Mouse (Mus musculus) ES-E14 (cell line): Measurements from ENCODE around the gene Sdhb.

Source experiments
- CHD2 ChIP-seq: IDR thresholded peaks from 2 replicates; pipeline ENCODE4 v1.6.1; 2014; ENCODE audit warnings: mild to moderate bottlenecking, low read depth, low read length, inconsistent platforms
- HCFC1 ChIP-seq: IDR thresholded peaks from 2 replicates; pipeline ENCODE4 v1.6.1; 2012; ENCODE audit warnings: low read length, inconsistent platforms, borderline replicate concordance; ENCODE audit not compliant: insufficient read depth
- MAFK ChIP-seq: IDR thresholded peaks from 2 replicates; pipeline ENCODE4 v1.6.1; 2014; ENCODE audit warnings: mild to moderate bottlenecking, low read depth, low read length, inconsistent platforms; ENCODE audit not compliant: insufficient read depth
- ZC3H11A ChIP-seq: IDR thresholded peaks from 2 replicates; pipeline ENCODE4 v1.6.1; 2012; ENCODE audit warnings: low read depth, mild to moderate bottlenecking, inconsistent platforms, low read length, borderline replicate concordance
- ZNF384 ChIP-seq: IDR thresholded peaks from 2 replicates; pipeline ENCODE4 v1.6.1; 2012; ENCODE audit warnings: low read depth, low read length, inconsistent platforms

GRCm38 (mm10) chr4:140988706-140989290 lies 27.8 kb downstream of the Sdhb start:
- TF ChIP-seq CHD2 (no peak), ZNF384 (no peak), MAFK (no peak), ZC3H11A (no peak), HCFC1 (no peak)
